Mouse (Mus musculus) MEL-GATA-1-ER (cell line): Measurements from ENCODE around the gene Zrsr2.

ENCODE experiments used
- DNase-seq: peaks from one replicate; pipeline ENCODE4 v3.0.0-alpha.2; 2012; ENCODE audit warnings: low read depth; ENCODE audit errors: extremely low read depth

Zrsr2 gene

GRCm38 (mm10) chrX:163958467-163958875 is at the start of gene Zrsr2:
Zrsr2 (minus strand) TSS chrX:163958661.
- peak; percentile 89 for DNase-seq

- DNase-seq: no peak
Observed at GRCm38 (mm10) chrX:164004809-164005208, 46.3 kb upstream of the Zrsr2 start.

GRCm38 (mm10) chrX:163999848-164000247 is 41.4 kb upstream of the Zrsr2 start:
- no peak for DNase-seq

GRCm38 (mm10) chrX:163996754-163997153 is 38.3 kb upstream of the Zrsr2 start:
- DNase-seq: no peak

- DNase-seq: no peak
Observed at GRCm38 (mm10) chrX:163987718-163988374, 29.4 kb upstream of the Zrsr2 start.

GRCm38 (mm10) chrX:163982129-163982528 is 23.7 kb upstream of the Zrsr2 start:
- no peak for DNase-seq

- DNase-seq: peak; percentile 33
Observed at GRCm38 (mm10) chrX:163981500-163981899, 23.0 kb upstream of the Zrsr2 start.

- DNase-seq: peak; percentile 43
Observed at GRCm38 (mm10) chrX:163981092-163981491, 22.6 kb upstream of the Zrsr2 start.

GRCm38 (mm10) chrX:163957803-163958466 is 526 bp downstream of the Zrsr2 start:
- peak; percentile 74 for DNase-seq

GRCm38 (mm10) chrX:163957381-163957780 is 1.1 kb downstream of the Zrsr2 start:
- no peak for DNase-seq

GRCm38 (mm10) chrX:163951618-163952017 is 6.8 kb downstream of the Zrsr2 start:
- DNase-seq: no peak

- no peak for DNase-seq
Observed at GRCm38 (mm10) chrX:163944381-163944780, 14.1 kb downstream of the Zrsr2 start.

GRCm38 (mm10) chrX:163938587-163938986 is 19.9 kb downstream of the Zrsr2 start:
- DNase-seq: no peak

GRCm38 (mm10) chrX:163934731-163935130 is 23.7 kb downstream of the Zrsr2 start:
- no peak for DNase-seq

GRCm38 (mm10) chrX:163929550-163929949 is 28.9 kb downstream of the Zrsr2 start:
- DNase-seq: no peak

GRCm38 (mm10) chrX:163912791-163913190 is 45.7 kb downstream of the Zrsr2 start:
- no peak for DNase-seq

GRCm38 (mm10) chrX:163909381-163909780 is 49.1 kb downstream of the Zrsr2 start:
- DNase-seq: no peak

GRCm38 (mm10) chrX:163908337-163909250 is 49.9 kb downstream of the Zrsr2 start, which contains the start of gene Ap1s2:
Ap1s2 (plus strand) TSS chrX:163909017.
- peak; percentile 88 for DNase-seq

- peak; percentile 44 for DNase-seq
Observed at GRCm38 (mm10) chrX:163908003-163908336, 50.5 kb downstream of the Zrsr2 start.

- no peak for DNase-seq
Observed at GRCm38 (mm10) chrX:163906861-163907260, 51.6 kb downstream of the Zrsr2 start.

- DNase-seq: no peak
Observed at GRCm38 (mm10) chrX:163899431-163900020, 58.9 kb downstream of the Zrsr2 start.

GRCm38 (mm10) chrX:163897354-163897753 is 61.1 kb downstream of the Zrsr2 start:
- DNase-seq: peak; percentile 79
